Mouse (Mus musculus): Measurements from ENCODE around the gene Crabp1.

Crabp1 gene

DNA sequence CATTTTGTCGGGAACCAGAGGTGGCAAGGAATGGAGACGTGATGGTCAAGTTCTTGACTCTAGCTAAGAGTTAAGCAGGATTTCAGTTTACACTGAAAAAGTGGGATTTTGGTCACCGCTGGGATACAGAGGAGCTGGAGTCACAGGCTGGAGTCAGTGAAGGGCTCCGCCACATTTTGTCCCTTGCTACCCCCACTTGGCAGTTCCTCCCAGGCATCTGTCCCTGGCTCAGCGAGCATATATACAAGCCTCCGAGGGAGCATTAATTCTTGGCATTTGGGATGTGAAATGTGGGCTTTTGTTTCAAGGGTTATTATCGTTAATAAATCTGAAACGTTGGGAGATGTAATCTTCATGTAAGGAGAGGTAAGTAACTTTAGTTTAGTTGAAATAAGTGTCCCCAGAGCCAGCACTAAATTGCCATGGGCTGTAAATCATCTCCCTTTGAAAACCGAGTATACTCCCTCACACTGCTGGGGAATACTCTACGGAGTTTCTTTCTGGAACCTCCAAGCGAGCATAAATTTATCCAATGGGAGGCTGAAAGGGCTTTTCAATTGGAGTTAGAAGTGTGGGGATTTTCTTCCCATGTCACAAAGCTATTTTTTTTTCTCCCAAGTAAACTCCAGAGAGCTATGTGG is 5.7 kb downstream of the Crabp1 start:
- DNase-seq (ENCODE audit: low spot score in 2 of 2), result no peak

DNA sequence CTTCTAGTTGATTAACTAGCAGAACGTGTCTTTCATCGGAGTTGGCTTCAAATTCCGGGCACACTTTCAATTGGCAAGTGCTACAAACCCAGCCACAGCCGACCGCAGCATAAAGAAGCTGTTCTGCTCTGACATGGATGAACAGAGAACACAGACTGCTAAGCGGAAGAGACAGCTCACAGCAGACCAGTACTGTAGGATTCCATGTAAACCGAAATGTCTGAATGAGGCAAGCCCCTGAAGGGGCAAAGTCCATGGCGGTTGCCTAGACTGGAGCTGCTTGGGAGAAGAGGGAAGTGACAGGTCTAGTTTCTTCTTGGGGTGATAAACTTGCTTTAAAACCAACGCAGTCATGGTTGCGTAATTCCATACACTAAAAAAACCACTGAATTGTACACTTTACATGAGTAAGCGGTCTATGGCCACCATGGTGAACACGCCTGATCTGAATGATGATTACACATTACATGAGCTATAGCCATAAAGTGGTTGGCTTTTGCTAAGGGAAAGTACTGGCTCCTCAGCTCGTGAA is 12.0 kb downstream of the Crabp1 start:
- DNase-seq (ENCODE audit: low spot score in 2 of 2), result peak in 1 of 2 experiments; percentile 66

DNA sequence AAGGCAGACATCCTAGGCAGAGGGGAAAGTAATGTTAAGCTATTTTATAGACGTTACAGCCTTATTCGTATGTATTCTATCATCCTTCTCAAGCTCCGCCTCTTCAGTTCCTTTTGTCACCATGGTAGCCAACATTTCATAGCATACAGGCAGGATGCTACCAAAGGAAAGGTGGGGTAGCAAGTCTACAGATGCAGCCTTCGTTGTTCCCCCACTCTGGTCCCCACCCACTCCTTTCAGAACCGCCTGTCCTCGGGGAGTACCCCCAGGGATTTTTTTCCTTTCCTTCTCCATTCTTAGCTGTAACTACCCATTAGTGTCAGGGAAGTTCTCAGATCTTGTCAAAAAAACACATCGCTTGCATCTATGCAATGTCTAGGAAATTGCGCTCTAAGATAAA is 14.7 kb downstream of the Crabp1 start:
- DNase-seq (ENCODE audit: low spot score in 2 of 2), result no peak

DNA sequence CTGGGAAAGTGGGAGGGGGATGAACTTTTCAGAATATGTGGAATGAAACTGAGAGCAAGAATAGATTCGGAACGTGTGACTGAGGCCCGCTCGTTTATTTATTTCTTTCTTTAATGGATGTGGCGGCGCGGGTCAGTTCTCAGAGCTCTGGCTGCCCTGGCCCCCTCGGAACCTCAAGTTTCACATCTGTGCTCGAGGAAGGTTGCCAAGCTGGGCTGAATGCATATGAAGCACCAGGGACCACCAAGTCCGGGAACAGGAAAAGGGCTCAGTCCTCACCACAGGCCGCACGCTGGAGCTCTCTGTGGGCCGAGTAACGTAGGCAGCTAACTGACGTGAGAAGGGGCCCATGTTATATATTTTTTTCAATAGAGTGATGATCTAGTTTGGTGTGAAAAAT is 18.0 kb downstream of the Crabp1 start:
- DNase-seq (ENCODE audit: low spot score in 2 of 2), result no peak

DNA sequence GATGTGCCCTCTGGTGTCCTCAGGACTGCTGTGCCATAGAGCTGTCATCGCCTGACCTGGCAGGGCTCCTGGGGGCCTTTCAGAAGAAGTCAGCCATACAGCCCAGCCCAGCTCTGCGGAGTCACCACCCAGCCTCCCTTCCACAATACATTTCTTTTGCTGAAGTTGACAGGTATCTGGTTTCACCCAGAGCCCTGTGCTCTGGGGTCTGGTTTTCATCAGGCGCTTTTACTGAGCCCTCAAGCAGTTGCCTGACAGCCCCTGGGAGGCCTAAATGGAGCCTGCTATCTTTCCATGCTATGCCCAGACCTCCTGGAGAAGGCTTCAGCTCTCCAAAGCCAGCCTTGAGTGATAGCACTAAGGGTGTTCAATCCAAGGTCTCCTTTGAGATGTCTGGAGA is 19.5 kb downstream of the Crabp1 start:
- DNase-seq (ENCODE audit: low spot score in 2 of 2), result no peak

DNA sequence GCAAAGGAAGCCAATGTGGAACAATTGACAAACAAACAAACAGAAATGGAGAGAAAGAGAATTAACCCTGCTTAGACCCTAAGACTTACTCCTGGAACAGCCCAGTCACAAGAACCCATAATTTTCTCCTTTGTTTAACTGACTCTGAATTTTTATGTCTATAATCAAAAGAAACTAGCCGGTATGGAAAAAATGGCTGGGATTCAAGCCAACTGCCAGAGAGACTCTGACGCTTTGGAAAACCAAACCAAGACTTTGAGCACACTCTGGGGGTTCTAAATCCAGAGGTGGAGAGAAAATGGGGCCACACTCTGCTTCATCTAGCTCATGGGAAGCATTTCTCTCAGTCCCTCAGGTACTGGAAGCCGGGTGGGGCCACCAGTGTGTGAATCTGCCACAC is 20.7 kb downstream of the Crabp1 start:
- DNase-seq (ENCODE audit: low spot score in 2 of 2), result no peak

DNA sequence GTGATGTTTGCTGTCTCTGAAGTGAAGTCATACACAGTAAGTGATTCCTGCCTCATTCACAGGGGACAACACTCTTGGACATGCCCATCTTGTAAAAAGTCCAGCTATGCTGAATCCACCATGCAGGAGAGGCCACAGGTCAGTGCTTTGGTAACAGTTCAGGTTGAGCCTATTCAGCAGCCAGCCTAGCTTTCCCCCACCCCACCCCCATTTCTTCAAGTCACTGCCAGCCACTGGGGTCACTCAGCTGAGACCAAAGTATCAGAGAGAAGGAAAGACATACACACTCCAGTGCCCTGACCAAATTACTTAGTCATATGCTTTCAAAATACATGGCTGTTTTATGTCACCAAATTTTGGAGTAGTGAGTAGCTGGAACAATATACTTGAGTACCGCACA is 21.5 kb downstream of the Crabp1 start:
- DNase-seq (ENCODE audit: low spot score in 2 of 2), result no peak

DNA sequence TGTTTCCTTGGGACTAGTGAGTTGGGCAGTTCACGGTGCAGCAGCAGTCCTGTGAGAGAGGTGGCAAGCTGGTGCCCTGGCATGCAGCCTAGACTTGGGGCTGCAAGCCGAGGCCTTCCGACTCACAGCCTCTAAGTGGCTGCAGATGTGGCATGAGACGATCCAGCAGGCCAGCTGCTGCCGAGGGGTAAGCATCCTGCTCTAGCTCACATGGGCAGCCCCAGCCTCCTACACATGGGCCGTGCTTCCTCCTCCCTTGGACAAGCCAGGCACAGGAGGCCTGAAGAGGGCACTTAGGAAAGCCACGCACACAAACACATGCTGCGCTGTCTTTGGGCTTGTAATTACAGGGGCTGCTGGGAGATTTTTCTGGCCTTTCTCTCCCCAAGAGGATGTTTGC is 23.2 kb downstream of the Crabp1 start:
- peak in 1 of 2 experiments; percentile 52 for DNase-seq (ENCODE audit: low spot score in 2 of 2)

DNA sequence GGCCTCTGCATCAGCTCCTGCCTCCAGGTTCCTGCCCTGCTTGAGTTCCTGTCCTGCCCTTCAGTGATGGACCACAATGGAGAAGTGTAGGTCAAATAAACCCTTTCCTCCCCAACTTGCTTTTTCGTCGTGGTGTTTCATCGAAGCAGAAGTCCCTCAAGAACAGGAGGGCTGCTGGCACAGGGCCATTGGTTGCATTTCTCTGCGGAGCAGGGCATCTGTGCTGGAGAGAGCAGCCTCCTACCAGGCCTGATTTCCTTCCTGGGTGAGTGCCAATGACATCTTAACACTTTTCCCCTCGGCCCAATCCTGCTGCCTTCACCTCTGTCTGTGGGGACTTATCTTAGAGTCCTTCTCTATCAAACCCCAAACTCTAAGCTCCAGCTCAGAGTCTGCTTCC is 25.7 kb downstream of the Crabp1 start:
- peak in 1 of 2 experiments; percentile 17 for DNase-seq (ENCODE audit: low spot score in 2 of 2)

DNA sequence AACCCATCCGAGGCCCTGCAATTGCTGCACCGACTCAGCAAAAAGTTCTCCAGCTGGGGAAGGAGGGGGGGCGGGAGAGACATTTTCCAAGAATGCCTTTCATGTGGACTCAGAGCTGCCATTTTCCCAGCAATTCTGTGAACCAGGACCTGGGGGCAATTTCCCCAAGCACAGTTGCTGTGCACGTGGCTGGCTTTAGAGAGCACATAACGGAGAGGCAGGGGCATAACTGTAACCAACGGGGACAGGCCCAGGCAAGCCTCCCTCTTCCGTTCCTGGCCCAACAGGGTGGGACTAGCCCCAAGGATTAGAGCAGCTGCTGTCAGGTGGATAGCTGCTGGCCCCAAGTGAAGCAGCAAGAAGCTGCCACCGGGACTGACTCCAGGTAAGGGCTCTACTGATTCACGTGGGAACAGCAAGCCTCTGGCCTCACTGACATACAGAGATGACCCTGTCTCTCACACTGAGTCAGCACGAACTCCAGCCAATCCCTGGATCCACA is 37.0 kb downstream of the Crabp1 start:
- no peak for DNase-seq (ENCODE audit: low spot score in 2 of 2)

DNA sequence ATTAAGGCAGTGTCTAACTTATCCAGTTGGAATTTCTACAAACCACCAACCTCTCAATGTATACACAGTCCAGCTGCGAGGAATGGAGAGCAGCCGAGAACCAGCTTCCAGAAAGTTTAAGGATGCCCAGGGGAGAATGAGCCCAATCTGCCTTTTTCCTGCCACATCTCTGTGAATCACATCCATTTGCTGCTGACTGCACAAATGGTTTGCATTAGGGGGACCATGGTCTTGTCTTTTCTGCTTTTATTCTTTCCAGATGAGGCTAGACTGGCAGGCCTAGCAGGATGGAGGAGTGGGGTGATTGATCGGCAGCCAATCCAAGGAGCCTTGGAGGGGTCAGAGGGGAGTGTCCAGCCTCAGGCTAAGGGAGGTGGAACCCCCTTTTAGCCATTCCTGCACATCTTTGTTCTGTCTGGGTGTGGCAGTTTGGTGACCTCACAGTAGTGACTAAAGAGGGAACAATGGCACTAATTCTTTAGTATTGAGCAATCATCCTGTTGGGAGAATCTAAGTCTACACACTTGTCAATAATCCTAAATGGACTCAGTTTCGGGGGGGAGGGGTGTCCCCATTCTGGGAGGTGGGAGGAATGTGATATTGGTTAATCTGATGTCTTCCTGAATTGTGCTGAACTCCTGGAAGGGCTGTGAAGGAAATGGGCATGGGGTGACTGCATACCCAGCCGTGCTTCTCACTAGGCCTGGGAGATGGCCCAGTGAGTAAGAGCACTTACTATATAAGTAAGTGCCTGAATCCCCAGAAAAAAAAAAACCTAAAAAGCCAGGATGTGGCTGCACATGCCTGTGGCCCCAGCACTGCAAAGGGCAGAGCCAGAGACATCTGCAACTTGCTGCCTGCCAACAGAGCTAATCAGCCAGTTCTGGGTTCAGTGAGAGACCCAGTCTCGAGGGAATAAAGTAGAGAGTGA is 38.5 kb downstream of the Crabp1 start:
- no peak for DNase-seq (ENCODE audit: low spot score in 2 of 2)

DNA sequence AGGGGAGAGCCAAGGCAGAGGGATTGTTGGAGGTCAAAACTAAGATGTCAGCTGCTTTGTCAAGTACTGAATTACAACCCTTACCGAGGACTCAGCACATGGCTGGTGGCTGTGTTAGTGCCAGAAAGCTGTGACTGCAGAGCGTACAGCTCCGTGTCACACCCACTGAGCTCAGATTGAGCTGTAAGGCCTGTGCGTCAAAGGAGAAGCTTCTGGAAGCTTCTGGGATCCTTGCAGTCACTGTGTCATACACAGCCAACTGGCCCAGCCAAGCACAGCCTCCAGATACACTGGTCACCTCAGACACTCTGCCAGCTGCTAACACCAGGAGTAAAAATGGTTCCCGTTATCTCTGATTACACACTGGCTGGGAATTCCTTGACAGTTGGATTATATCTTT is 39.8 kb downstream of the Crabp1 start:
- no peak for DNase-seq (ENCODE audit: low spot score in 2 of 2)

DNA sequence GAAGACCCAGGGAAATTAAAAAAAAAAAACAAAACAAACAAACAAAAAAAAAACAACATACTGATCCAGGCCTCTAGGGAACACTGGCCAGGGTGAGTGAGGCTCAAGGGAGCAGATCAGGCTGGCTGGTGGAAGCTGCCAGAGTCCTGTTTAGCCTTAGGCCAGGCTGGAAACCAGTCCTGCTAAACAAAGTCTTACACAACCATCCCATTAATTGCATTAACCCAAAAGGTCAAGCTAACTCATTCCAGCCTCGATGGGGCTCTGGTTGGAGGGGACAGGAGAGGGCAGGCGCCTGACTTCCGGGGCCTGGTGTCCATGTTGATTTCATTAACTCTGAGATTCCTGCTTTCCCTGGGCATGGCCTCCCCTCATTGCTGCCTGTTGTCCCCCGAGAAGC is 43.2 kb downstream of the Crabp1 start:
- no peak for DNase-seq (ENCODE audit: low spot score in 2 of 2)

DNA sequence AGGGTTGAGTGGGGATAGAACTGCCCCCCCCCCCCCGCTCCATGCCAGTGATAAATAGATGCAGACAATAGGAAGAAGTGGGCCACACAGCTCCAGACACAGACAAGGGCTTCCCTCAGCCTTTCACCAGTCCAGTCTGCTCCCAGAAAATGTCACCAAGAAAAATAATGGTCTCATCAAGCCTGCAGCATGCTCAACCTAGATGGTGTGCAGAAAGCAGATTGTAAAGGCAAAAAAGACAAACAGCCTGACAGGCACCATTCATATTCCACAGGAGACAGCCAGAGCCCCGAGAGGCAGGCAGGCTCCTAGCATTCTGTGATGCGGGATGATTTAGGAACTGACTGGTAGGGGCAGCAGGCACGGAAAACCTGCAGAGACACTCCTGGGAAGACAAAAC is 45.4 kb downstream of the Crabp1 start:
- DNase-seq (ENCODE audit: low spot score in 2 of 2), result no peak

DNA sequence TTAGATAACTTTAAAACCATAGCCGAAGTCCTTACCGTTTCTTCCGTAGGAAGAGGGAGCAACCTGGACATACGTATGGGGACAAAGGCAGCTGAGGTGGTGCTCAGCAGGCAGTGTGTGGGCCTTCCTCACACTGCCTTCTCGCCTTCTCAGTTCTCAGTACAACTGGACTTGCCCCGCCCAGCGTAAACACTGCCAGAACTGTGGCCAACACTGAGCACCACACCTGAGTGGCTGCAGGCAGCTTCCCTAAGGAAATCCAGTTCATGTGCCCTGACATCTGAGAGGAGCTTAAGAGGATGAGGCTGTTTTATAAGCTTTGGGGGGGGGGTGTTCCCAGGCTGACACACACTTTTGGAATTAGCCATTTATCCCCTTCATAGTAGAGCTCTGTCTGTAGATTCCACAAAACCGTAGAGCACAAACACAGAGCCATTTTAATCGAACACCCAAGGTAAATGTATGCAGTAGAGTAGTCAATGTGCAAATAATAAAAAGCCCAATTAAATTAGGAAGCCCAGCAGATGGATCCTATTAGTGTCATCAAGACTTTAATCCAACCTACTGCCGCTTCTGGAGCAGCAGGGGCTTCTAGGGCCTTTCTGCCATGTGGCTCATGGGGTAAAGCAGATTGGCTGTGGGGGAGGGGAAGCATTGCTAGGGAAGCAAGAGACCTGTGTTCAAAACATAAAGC is 52.1 kb downstream of the Crabp1 start:
- no peak for DNase-seq (ENCODE audit: low spot score in 2 of 2)

DNA sequence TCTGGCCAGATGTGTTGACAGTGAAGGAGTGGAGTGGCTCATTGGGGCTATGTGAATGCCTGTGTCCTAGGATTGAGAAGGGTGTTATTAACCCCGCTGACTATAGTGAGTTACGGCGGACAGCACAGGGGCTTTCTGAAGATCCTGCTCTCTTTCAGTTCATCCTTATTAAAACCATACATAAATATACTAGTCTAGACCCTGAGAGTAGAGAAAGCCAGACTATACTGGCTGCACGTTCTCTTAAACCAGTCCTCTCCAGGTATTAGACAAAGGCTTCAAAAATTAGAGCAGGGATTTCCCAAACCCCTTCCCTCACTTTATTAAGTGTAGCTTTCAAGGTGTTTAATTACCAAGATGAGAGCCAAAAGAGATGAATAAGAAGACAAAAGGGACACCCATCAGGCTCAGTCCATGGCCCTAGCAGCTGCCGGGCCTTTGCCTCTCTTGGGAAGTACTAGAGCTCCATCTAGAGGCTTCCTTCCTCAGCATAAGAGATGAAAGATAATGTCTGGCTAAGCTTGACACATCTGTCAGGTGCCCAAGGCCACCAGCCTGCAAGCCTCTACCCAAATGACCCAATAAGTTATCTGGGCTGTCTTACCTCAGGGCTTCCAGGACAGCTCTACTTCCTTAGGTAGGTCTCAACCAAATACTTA is 57.0 kb downstream of the Crabp1 start:
- peak in 1 of 2 experiments; percentile 29 for DNase-seq (ENCODE audit: low spot score in 2 of 2)
